Mouse (Mus musculus): ENCODE measurements around the gene Tmem63b. TPM values are rescaled to one million over a fixed set of nuclear protein-coding genes. Genes with fewer than 3 reads are reported as not detected.

Tmem63b gene
- polyA plus RNA-seq, 1 experiment from 2014 or later = 40.4 TPM

DNA sequence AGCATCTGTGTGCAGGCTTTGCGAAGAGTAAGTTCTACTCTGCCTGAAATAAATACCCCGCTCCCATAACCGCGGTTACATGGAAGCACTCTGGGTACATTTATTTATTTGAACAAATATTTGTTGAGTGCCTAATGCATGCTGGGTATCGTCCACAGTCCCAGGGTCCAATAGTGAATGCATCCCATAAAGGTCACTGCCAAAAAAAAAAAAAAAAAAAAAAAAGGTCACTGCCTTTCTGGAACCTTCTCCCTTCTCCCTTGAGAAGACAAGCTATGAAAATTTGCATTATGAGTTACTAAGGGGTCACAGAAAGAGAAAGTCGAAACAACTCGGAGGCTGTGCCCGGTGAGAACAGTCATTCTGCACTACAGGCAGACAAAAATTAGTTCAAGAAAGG, 44.7 kb downstream of the Tmem63b start:
- no peaks in the 10 kb centered on the region for H3K27me3 ChIP-seq (ENCODE audit: control insufficient read depth, insufficient read depth, low read length)
- H3K9ac ChIP-seq (ENCODE audit: low read length) = no peak overlapping the region
- H3K36me3 ChIP-seq (ENCODE audit: control insufficient read depth, insufficient read depth) = no peaks in the 10 kb centered on the region
- H3K27ac ChIP-seq (ENCODE audit: low read length) = no peak overlapping the region
- no peak overlapping the region for H3K4me3 ChIP-seq (ENCODE audit: low read length)
- 88% methylated on average over 8 of the region's 8 CpGs for WGBS
- H3K9me3 ChIP-seq (replicated peaks; ENCODE audit: control insufficient read depth, low read length) = no peaks in the 10 kb centered on the region; the same call in 1 of the 2 replicates
- H3K4me2 ChIP-seq (ENCODE audit: low read depth, low read length) = no peak overlapping the region
- peaks cover 2% of the 10 kb centered on the region; the same call in 1 of the 2 replicates for H3K4me1 ChIP-seq (ENCODE audit: control insufficient read depth, insufficient read depth, low read length)
- ATAC-seq (replicated peaks; ENCODE audit: extremely low read depth, insufficient read depth, low FRiP score) = no peak

GRCm38 (mm10) chr17:45638596-45639295, 48.0 kb downstream of the Tmem63b start:
- Histone ChIP-seq H3K27me3 (ENCODE audit: control insufficient read depth, insufficient read depth, low read length) (no peaks in the 10 kb centered on the region), H3K36me3 (ENCODE audit: control insufficient read depth, insufficient read depth) (no peaks in the 10 kb centered on the region), H3K4me3 (ENCODE audit: low read length) (no peak overlapping the region), H3K4me2 (ENCODE audit: low read depth, low read length) (no peak overlapping the region), H3K4me1 (ENCODE audit: control insufficient read depth, insufficient read depth, low read length) (peaks cover 2% of the 10 kb centered on the region; the same call in 1 of the 2 replicates), H3K9ac (ENCODE audit: low read length) (no peak overlapping the region), H3K9me3 (replicated peaks; ENCODE audit: control insufficient read depth, low read length) (no peaks in the 10 kb centered on the region), H3K27ac (ENCODE audit: low read length) (no peak overlapping the region)
- no peak for ATAC-seq (replicated peaks; ENCODE audit: extremely low read depth, insufficient read depth, low FRiP score)
- WGBS = 68% methylated on average over 16 of the region's 16 CpGs

- WGBS = 79% methylated on average over 5 of the region's 5 CpGs
- ATAC-seq (replicated peaks; ENCODE audit: extremely low read depth, insufficient read depth, low FRiP score) = no peak
- no peak overlapping the region for H3K9ac ChIP-seq (ENCODE audit: low read length)
- H3K36me3 ChIP-seq (ENCODE audit: control insufficient read depth, insufficient read depth) = no peaks in the 10 kb centered on the region
- H3K4me1 ChIP-seq (ENCODE audit: control insufficient read depth, insufficient read depth, low read length) = peaks cover 10% of the 10 kb centered on the region
- no peak overlapping the region for H3K4me3 ChIP-seq (ENCODE audit: low read length)
- no peak overlapping the region for H3K4me2 ChIP-seq (ENCODE audit: low read depth, low read length)
- no peak overlapping the region for H3K27ac ChIP-seq (ENCODE audit: low read length)
- H3K27me3 ChIP-seq (ENCODE audit: control insufficient read depth, insufficient read depth, low read length) = no peaks in the 10 kb centered on the region
- H3K9me3 ChIP-seq (replicated peaks; ENCODE audit: control insufficient read depth, low read length) = no peaks in the 10 kb centered on the region
Measured at GRCm38 (mm10) chr17:45634033-45634432, 52.7 kb downstream of the Tmem63b start.

- H3K9ac ChIP-seq (ENCODE audit: low read length) = no peak overlapping the region
- no peak for ATAC-seq (replicated peaks; ENCODE audit: extremely low read depth, insufficient read depth, low FRiP score)
- H3K27ac ChIP-seq (ENCODE audit: low read length) = no peak overlapping the region
- no peaks in the 10 kb centered on the region for H3K27me3 ChIP-seq (ENCODE audit: control insufficient read depth, insufficient read depth, low read length)
- H3K4me1 ChIP-seq (ENCODE audit: control insufficient read depth, insufficient read depth, low read length) = peaks cover 13% of the 10 kb centered on the region
- no peaks in the 10 kb centered on the region for H3K9me3 ChIP-seq (replicated peaks; ENCODE audit: control insufficient read depth, low read length)
- WGBS = 73% methylated on average over 6 of the region's 6 CpGs
- no peak overlapping the region for H3K4me3 ChIP-seq (ENCODE audit: low read length)
- no peaks in the 10 kb centered on the region for H3K36me3 ChIP-seq (ENCODE audit: control insufficient read depth, insufficient read depth)
- no peak overlapping the region for H3K4me2 ChIP-seq (ENCODE audit: low read depth, low read length)
Measured at GRCm38 (mm10) chr17:45631940-45632339, 54.8 kb downstream of the Tmem63b start.

GRCm38 (mm10) chr17:45630992-45631391, 55.7 kb downstream of the Tmem63b start:
- Histone ChIP-seq H3K27ac (ENCODE audit: low read length) (no peak overlapping the region), H3K4me3 (ENCODE audit: low read length) (no peak overlapping the region), H3K9ac (ENCODE audit: low read length) (no peak overlapping the region), H3K36me3 (ENCODE audit: control insufficient read depth, insufficient read depth) (no peaks in the 10 kb centered on the region), H3K9me3 (replicated peaks; ENCODE audit: control insufficient read depth, low read length) (no peaks in the 10 kb centered on the region), H3K4me1 (ENCODE audit: control insufficient read depth, insufficient read depth, low read length) (peaks cover 16% of the 10 kb centered on the region), H3K27me3 (ENCODE audit: control insufficient read depth, insufficient read depth, low read length) (no peaks in the 10 kb centered on the region), H3K4me2 (ENCODE audit: low read depth, low read length) (peak overlapping the region; percentile 82; the same call in 1 of the 2 replicates)
- ATAC-seq (replicated peaks; ENCODE audit: extremely low read depth, insufficient read depth, low FRiP score) = no peak
- 54% methylated on average over 3 of the region's 3 CpGs for WGBS

GRCm38 (mm10) chr17:45629861-45630694, 56.6 kb downstream of the Tmem63b start:
- Histone ChIP-seq H3K9ac (ENCODE audit: low read length) (peak overlapping the region; percentile 68), H3K9me3 (replicated peaks; ENCODE audit: control insufficient read depth, low read length) (no peaks in the 10 kb centered on the region), H3K4me1 (ENCODE audit: control insufficient read depth, insufficient read depth, low read length) (peaks cover 16% of the 10 kb centered on the region), H3K4me3 (ENCODE audit: low read length) (peak overlapping the region; percentile 51), H3K27ac (ENCODE audit: low read length) (peak overlapping the region; percentile 71), H3K36me3 (ENCODE audit: control insufficient read depth, insufficient read depth) (no peaks in the 10 kb centered on the region), H3K4me2 (ENCODE audit: low read depth, low read length) (peak overlapping the region; percentile 82), H3K27me3 (ENCODE audit: control insufficient read depth, insufficient read depth, low read length) (no peaks in the 10 kb centered on the region)
- peak; percentile 58; the same call in 1 of the 2 replicates for ATAC-seq (replicated peaks; ENCODE audit: extremely low read depth, insufficient read depth, low FRiP score)
- WGBS = 3% methylated on average over 34 of the region's 34 CpGs

DNA sequence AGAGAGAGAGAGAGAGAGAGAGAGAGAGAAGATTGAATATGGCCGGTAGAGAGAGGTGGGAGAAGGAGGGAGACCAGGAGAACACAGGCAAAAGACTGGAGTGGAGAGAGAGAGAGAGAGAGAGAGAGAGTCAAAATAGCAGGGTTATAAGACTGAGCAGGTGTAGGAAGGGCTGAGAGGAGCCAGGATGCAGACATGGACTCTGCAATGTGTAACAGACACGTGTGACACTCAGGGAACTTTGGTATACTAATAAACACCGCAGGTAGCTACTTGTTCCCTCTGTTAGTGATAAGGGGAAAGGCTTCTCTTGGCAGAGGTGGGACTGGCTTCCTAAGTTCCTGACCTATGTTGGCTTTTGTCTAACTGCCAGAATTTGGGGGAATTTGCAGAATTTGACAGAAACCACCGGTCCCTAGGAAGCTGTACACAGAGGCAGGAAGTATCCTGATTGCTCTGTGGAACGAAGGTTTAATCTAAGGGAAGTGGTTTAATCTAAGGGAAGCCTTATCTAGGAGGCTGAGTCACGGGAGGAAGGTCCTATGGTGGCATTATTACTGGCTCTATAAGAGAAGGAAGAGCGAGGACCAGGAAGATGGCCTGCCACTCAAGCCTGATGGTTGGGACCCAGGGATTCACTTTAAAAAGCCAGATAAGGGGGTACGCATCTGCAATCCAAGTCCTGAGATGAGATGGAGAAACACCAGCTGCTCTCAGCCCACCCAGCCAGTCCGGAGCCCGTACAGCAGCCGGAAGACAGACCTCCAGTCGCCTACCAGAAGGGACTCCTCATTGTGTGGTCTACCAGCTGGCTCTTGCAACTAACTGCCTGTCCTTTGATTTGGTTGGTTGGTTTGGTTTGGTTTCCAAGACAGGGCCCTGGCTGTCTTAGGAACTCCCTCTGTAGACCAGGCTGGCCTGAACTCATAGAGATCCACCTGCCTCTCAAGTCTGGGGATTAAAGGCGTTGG, 57.5 kb downstream of the Tmem63b start:
- peak; percentile 7; the same call in 1 of the 2 replicates for ATAC-seq (replicated peaks; ENCODE audit: extremely low read depth, insufficient read depth, low FRiP score)

GRCm38 (mm10) chr17:45628160-45628559, 58.5 kb downstream of the Tmem63b start:
- WGBS = 37% methylated on average over 3 of the region's 3 CpGs
- H3K27me3 ChIP-seq (ENCODE audit: control insufficient read depth, insufficient read depth, low read length) = no peaks in the 10 kb centered on the region
- peaks cover 16% of the 10 kb centered on the region for H3K4me1 ChIP-seq (ENCODE audit: control insufficient read depth, insufficient read depth, low read length)
- no peak overlapping the region for H3K4me3 ChIP-seq (ENCODE audit: low read length)
- H3K4me2 ChIP-seq (ENCODE audit: low read depth, low read length) = no peak overlapping the region
- H3K9me3 ChIP-seq (replicated peaks; ENCODE audit: control insufficient read depth, low read length) = no peaks in the 10 kb centered on the region
- H3K27ac ChIP-seq (ENCODE audit: low read length) = no peak overlapping the region
- ATAC-seq (replicated peaks; ENCODE audit: extremely low read depth, insufficient read depth, low FRiP score) = no peak
- H3K36me3 ChIP-seq (ENCODE audit: control insufficient read depth, insufficient read depth) = no peaks in the 10 kb centered on the region
- H3K9ac ChIP-seq (ENCODE audit: low read length) = no peak overlapping the region

More for the DNA sequence above, 57.5 kb downstream of the Tmem63b start:
- 47% methylated on average over 13 of the region's 13 CpGs for WGBS
- H3K4me2 ChIP-seq (ENCODE audit: low read depth, low read length) = peak overlapping the region; percentile 82
- no peaks in the 10 kb centered on the region for H3K36me3 ChIP-seq (ENCODE audit: control insufficient read depth, insufficient read depth)
- peaks cover 16% of the 10 kb centered on the region for H3K4me1 ChIP-seq (ENCODE audit: control insufficient read depth, insufficient read depth, low read length)
- H3K27ac ChIP-seq (ENCODE audit: low read length) = peak overlapping the region; percentile 71
- no peaks in the 10 kb centered on the region for H3K9me3 ChIP-seq (replicated peaks; ENCODE audit: control insufficient read depth, low read length)
- no peaks in the 10 kb centered on the region for H3K27me3 ChIP-seq (ENCODE audit: control insufficient read depth, insufficient read depth, low read length)
- no peak overlapping the region; the same call in 1 of the 2 replicates for H3K4me3 ChIP-seq (ENCODE audit: low read length)
- H3K9ac ChIP-seq (ENCODE audit: low read length) = no peak overlapping the region; the same call in 1 of the 2 replicates

Measured in heart, embryonic 16.5 days (tissue).